Mouse (Mus musculus) forebrain, embryonic 11.5 days (tissue): ENCODE measurements around the gene Slc34a1. TPM values are rescaled to one million over a fixed set of nuclear protein-coding genes. Genes with fewer than 3 reads are reported as not detected.

ENCODE experiments used
- ATAC-seq: fragments of 200-750 bp; cut with Nextera tagmentation; replicated peaks from 2 replicates; pipeline ENCODE4 v1.8.0; 2017; ENCODE audit warnings: moderate TSS enrichment; ENCODE audit not compliant: low FRiP score
- DNase-seq: peaks from one replicate; pipeline ENCODE4 v3.0.0-alpha.2; 2017; ENCODE audit warnings: low spot score
- H3K27ac ChIP-seq: fragments of 300-500 bp; sonication (generic); 2 replicates; pipeline ENCODE4 v1.5.1; 2014; ENCODE audit warnings: low read depth, low read length
- H3K27me3 ChIP-seq: fragments of 300-500 bp; sonication (generic); 2 replicates; pipeline ENCODE4 v1.6.1; 2014; ENCODE audit warnings: mild to moderate bottlenecking, low read length, mixed read lengths; ENCODE audit not compliant: control insufficient read depth, insufficient read depth
- H3K36me3 ChIP-seq: fragments of 300-500 bp; sonication (generic); 2 replicates; pipeline ENCODE4 v1.6.1; 2014; ENCODE audit warnings: mild to moderate bottlenecking, low read length, moderate library complexity, mixed read lengths; ENCODE audit not compliant: control insufficient read depth, insufficient read depth
- H3K4me1 ChIP-seq: fragments of 300-500 bp; sonication (generic); replicated peaks from 2 replicates; pipeline ENCODE4 v1.6.1; 2014; ENCODE audit warnings: low read length, mixed read lengths; ENCODE audit not compliant: control insufficient read depth, insufficient read depth
- H3K4me2 ChIP-seq: fragments of 300-500 bp; sonication (generic); 2 replicates; pipeline ENCODE4 v1.6.1; 2014; ENCODE audit warnings: low read depth, mild to moderate bottlenecking, low read length, moderate library complexity, mixed read lengths; ENCODE audit not compliant: severe bottlenecking
- H3K4me3 ChIP-seq: fragments of 300-500 bp; sonication (generic); 2 replicates; pipeline ENCODE4 v1.5.1; 2014; ENCODE audit warnings: low read depth, low read length
- H3K9ac ChIP-seq: fragments of 300-500 bp; sonication (generic); 2 replicates; pipeline ENCODE4 v1.6.1; 2014; ENCODE audit warnings: low read length
- H3K9me3 ChIP-seq: fragments of 300-500 bp; sonication (generic); 2 replicates; pipeline ENCODE4 v1.6.1; 2016; ENCODE audit warnings: low read length, mixed read lengths; ENCODE audit not compliant: control insufficient read depth
- WGBS: fragments of 180-500 bp; shearing (Covaris S2); extraction: QIAGEN DNeasy Blood & Tissue Kit; methylation state at CpG from one replicate; pipeline ENCODE4 v1.1.7; 2014; 5-methylcytosine and 5-hydroxymethylcytosine counted together
- polyA plus RNA-seq: library from polyadenylated mRNA; unstranded; fragments of >200 nt; fragmentation: Nextera tagmentation; extraction: Ambion mirVana; gene quantifications from 2 replicates; pipeline ENCODE4 v1.2.1, GENCODE M21; 2014

Slc34a1 gene
- polyA plus RNA-seq: not detected in 2 replicates

DNA sequence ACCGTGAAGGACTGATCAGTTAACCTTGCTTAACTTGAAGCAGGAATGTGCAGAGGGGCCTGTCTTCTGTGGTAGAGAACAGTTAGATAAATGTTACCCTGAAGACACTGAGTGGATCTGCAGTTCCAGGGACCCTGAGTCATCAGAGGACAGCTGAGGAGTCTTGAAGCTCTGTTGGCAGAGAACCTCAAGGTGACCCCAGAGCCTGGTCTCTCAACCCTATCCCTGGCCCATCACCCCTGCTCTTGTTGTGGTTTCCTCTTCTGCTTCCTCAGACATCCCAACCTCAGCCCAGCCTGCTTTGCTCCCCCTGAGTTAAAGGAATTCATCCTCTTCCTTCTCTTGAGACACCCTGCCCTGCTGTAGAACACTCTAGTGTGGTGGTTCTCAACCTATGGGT, at the start of gene Slc34a1:
TSS of gene Slc34a1 (plus strand) at position 100 of the 400 bp plus-strand sequence.
- ATAC-seq (no peak), DNase-seq (no peak)
- no peak within 1 kb of the TSS for H3K9ac ChIP-seq
- H3K27ac ChIP-seq: no peak within 1 kb of the TSS
- no peaks in the 10 kb centered on the region for H3K36me3 ChIP-seq
- no peaks in the 10 kb centered on the region for H3K4me1 ChIP-seq
- H3K9me3 ChIP-seq: no peaks in the 10 kb centered on the region
- 90% methylated on average over 1 of the region's 1 CpGs for WGBS
- no peaks in the 10 kb centered on the region for H3K27me3 ChIP-seq
- H3K4me2 ChIP-seq: no peak within 1 kb of the TSS
- no peak within 1 kb of the TSS for H3K4me3 ChIP-seq

DNA sequence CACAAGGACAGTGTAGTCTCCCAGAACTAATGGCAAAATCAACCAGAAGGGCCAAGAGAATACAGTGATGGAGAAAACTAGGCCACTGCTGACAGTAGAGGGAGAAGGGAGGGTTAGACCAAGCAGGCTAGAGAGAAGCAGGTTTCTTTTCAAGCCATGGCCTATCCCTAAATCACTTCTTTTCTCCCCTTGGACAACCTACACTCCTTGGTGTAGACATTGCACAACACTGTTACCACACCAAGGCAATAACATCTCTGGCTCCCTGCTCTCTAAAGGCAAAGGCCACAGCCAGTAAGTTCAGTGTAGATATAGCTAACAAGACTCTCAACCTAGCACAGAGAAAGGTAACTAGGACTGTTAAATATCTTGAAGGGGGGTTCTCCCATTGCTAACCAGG, 36.8 kb upstream of the Slc34a1 start:
- H3K9me3 ChIP-seq: no peaks in the 10 kb centered on the region
- H3K4me3 ChIP-seq: peak overlapping the region; percentile 72
- DNase-seq (no peak), ATAC-seq (no peak)
- no peak overlapping the region for H3K27ac ChIP-seq
- no peaks in the 10 kb centered on the region for H3K36me3 ChIP-seq
- H3K27me3 ChIP-seq: no peaks in the 10 kb centered on the region
- peak overlapping the region; percentile 76 for H3K4me2 ChIP-seq
- H3K9ac ChIP-seq: no peak overlapping the region
- H3K4me1 ChIP-seq: peaks cover 7% of the 10 kb centered on the region; the same call in 1 of the 2 replicates

GRCm38 (mm10) chr13:55361974-55362452, 36.0 kb upstream of the Slc34a1 start:
- Histone ChIP-seq H3K36me3 (no peaks in the 10 kb centered on the region), H3K4me2 (peak overlapping the region; percentile 76), H3K27me3 (no peaks in the 10 kb centered on the region), H3K27ac (peak overlapping the region; percentile 97), H3K9ac (peak overlapping the region; percentile 90), H3K4me1 (peaks cover 7% of the 10 kb centered on the region; the same call in 1 of the 2 replicates), H3K4me3 (peak overlapping the region; percentile 72), H3K9me3 (no peaks in the 10 kb centered on the region)
- ATAC-seq (peak; percentile 56), DNase-seq (no peak)
- 2% methylated on average over 32 of the region's 32 CpGs for WGBS

DNA sequence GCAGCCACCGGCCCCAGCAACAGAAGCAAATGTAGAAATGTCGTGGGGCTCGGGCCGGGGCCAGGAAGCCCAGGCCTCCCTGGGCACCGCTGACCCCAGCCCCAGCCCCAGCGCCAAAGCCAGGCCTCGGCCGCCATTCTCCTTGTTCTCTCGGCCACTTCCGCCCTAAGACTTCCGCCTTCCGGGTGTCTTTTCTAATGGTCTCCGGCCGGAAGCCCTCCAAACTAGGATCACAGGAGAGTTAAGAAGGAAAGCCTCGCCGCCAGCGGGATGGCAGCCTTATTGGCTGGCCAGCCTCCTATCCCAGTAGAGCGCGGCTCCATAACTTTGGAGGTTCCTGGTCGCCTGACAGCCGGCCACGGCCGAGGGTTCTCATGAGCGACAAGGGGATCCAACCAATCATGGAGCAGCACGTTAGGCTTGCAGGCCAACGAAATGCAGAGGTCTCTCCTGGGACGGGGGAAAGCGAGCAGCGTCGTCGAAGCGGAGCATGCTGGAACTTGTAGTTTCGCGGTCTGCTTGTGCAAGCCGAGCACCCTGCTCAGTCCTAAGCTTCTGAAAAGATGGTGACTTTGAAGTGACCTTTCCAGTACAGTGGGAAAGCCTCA, 35.4 kb upstream of the Slc34a1 start, which contains the start of gene Lman2:
TSS of gene Lman2 (minus strand) at position 331 of the 608 bp plus-strand sequence.
- no peaks in the 10 kb centered on the region for H3K27me3 ChIP-seq
- peak within 1 kb of the TSS; percentile 76 for H3K4me2 ChIP-seq
- no peaks in the 10 kb centered on the region for H3K9me3 ChIP-seq
- DNase-seq (peak; percentile 94), ATAC-seq (peak; percentile 96)
- peak within 1 kb of the TSS; percentile 97 for H3K27ac ChIP-seq
- H3K4me1 ChIP-seq: peaks cover 7% of the 10 kb centered on the region; the same call in 1 of the 2 replicates
- WGBS: under 1% methylated on average over 35 of the region's 35 CpGs
- peak within 1 kb of the TSS; percentile 72 for H3K4me3 ChIP-seq
- no peaks in the 10 kb centered on the region for H3K36me3 ChIP-seq
- peak within 1 kb of the TSS; percentile 90 for H3K9ac ChIP-seq

DNA sequence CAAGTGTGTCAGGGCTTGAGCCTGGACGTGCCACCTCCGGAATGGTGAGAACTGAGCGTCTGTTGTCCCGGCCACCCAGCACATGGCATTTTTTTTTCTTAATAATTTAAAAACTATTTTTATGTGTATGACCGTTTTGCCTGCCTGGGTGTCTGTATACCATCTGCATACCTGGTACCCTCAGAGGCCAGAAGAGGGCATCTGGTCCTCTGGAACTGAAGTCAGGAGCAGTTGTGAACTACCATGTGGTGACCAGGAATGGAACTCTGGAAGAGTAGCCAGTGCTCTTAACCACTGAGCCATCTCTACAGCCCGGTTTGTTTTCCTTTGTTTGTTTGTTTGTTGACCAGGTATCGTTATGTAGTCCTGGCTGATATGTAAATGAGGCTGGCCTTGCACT, 29.6 kb upstream of the Slc34a1 start:
- DNase-seq: no peak
- H3K27me3 ChIP-seq: no peaks in the 10 kb centered on the region
- ATAC-seq: no peak
- no peak overlapping the region for H3K4me3 ChIP-seq
- no peak overlapping the region for H3K4me2 ChIP-seq
- no peaks in the 10 kb centered on the region for H3K9me3 ChIP-seq
- H3K4me1 ChIP-seq: no peaks in the 10 kb centered on the region
- WGBS: 80% methylated on average over 7 of the region's 7 CpGs
- H3K36me3 ChIP-seq: no peaks in the 10 kb centered on the region
- H3K27ac ChIP-seq: no peak overlapping the region
- no peak overlapping the region for H3K9ac ChIP-seq

DNA sequence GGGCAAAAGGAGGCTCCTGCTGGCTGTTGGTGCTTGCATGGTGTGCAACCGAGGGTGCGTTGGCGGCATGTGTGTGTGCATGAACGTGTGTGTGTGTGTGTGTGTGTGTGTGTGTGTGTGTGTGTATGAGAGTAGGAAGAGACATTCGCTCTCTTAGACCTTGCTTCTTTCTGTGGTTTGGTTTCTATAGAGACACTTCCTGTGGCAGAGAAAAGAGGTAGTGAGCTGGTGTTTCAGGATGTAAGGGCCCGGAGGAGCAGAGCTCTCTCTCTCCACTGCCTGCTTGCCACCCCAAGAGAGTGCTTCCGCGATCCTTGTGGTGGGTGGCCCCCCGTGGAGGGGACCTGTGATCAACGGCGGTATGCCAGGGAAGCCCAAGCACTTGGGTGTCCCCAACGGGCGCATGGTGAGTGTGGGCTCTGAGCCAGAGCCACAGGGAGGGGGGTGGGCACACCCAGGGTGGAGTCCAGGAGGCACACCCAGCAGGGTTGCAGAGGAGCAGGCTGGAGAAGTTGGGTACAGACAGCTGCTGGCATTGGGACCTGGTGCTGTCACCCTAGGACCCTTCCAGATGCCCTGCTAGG, 28.4 kb upstream of the Slc34a1 start, which contains the start of gene Rgs14:
TSS of gene Rgs14 (plus strand) at position 202 of the 584 bp plus-strand sequence.
- no peaks in the 10 kb centered on the region for H3K36me3 ChIP-seq
- H3K4me3 ChIP-seq: no peak within 1 kb of the TSS
- no peak within 1 kb of the TSS for H3K27ac ChIP-seq
- 69% methylated on average over 13 of the region's 13 CpGs for WGBS
- no peaks in the 10 kb centered on the region for H3K27me3 ChIP-seq
- DNase-seq: no peak
- H3K4me2 ChIP-seq: no peak within 1 kb of the TSS
- ATAC-seq: no peak
- no peaks in the 10 kb centered on the region for H3K9me3 ChIP-seq
- no peak within 1 kb of the TSS for H3K9ac ChIP-seq
- H3K4me1 ChIP-seq: no peaks in the 10 kb centered on the region

DNA sequence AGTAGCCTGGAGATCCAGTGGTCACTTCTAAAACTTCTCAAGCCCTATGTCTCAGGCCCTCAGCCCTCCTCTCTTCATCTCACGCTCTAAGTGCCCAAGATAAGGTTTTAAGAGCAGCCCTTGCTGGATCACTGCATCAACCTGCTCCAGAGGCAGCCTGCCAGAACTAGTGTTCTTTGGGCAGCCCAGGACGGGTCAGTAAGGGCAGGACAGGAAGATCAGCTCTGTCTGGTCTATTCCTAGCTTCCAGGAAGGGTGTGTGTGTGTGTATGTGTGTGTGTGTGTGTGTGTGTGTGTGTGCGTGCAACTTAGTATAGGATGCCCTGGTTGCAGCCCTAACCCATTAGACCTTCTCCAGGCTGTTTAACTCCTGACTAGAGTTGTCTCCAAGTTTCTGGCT, 27.8 kb upstream of the Slc34a1 start:
- no peak for ATAC-seq
- Histone ChIP-seq H3K4me1 (no peaks in the 10 kb centered on the region), H3K9ac (no peak overlapping the region), H3K9me3 (no peaks in the 10 kb centered on the region), H3K4me2 (no peak overlapping the region), H3K4me3 (no peak overlapping the region), H3K36me3 (no peaks in the 10 kb centered on the region), H3K27ac (no peak overlapping the region), H3K27me3 (no peaks in the 10 kb centered on the region)
- no peak for DNase-seq
- 72% methylated on average over 3 of the region's 3 CpGs for WGBS

DNA sequence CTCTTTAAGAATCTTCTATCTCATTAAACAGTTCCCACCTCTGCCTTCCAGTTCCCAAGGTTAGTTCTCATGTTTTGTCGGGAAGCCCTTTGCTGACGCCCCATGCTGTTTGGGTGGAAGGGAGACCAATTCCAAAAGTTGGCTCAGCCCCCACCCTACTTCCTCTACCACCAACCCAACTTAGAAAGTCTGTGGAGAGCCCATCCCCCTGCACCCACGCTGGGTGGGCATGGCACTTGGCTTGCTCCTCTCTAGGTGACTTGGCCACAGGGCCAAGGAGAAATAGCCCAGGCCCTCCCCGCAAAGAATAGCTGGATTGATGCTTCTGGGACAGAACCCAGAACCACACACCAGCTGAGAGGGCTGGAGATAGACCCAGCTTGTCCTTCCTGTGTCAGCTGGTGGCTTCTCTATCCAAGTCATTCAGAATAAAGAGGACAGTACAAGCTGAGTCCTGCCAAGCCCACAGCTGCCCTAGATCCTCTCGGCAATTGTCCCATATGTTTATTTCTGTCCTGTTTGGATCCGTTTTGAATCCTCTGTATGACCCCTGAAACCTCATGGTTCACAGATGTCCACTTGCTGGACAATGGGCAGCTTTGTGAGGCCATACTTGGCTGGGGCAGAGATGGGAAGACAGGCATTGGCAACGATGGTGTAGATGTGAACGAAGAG, 26.8 kb upstream of the Slc34a1 start:
- DNase-seq (no peak), ATAC-seq (no peak)
- whole genome bisulfite sequencing: 74% methylated on average over 8 of the region's 8 CpGs
- no peak overlapping the region for H3K9ac ChIP-seq
- H3K9me3 ChIP-seq: no peaks in the 10 kb centered on the region
- no peaks in the 10 kb centered on the region for H3K27me3 ChIP-seq
- no peak overlapping the region for H3K27ac ChIP-seq
- no peaks in the 10 kb centered on the region for H3K4me1 ChIP-seq
- H3K36me3 ChIP-seq: no peaks in the 10 kb centered on the region
- H3K4me3 ChIP-seq: no peak overlapping the region
- no peak overlapping the region for H3K4me2 ChIP-seq
